Mouse (Mus musculus) intestine, embryonic 14.5 days (tissue): ENCODE measurements at regions not wholly inside any gene's neighbourhood (a gene's known extent, or its start where the extent isn't known, plus 50 kb on each side); places are given as distances from the start of the nearest gene placed in this dataset.
A peak's percentile ranks its signal among the peaks of the same experiment; 100 is the strongest.

Source experiments
- ATAC-seq: fragments of 200-750 bp; cut with Nextera tagmentation; replicated peaks from 2 replicates; pipeline ENCODE4 v1.8.0; 2017; ENCODE audit warnings: low read depth, moderate number of reproducible peaks, moderate TSS enrichment, moderate library complexity; ENCODE audit not compliant: low FRiP score, low TSS enrichment
- DNase-seq: peaks from one replicate; pipeline ENCODE4 v3.0.0-alpha.2; 2018; ENCODE audit warnings: low spot score
- H3K27ac ChIP-seq: fragments of 300-500 bp; sonication (generic); 2 replicates; pipeline ENCODE4 v1.5.1; 2014; ENCODE audit warnings: low read depth, mild to moderate bottlenecking, control low read depth
- H3K27me3 ChIP-seq: fragments of 300-500 bp; sonication (generic); replicated peaks from 2 replicates; pipeline ENCODE4 v1.6.1; 2014; ENCODE audit warnings: low read length, control low read depth; ENCODE audit not compliant: control insufficient read depth, insufficient read depth
- H3K36me3 ChIP-seq: fragments of 300-500 bp; sonication (generic); 2 replicates; pipeline ENCODE4 v1.6.1; 2014; ENCODE audit warnings: low read length, control low read depth; ENCODE audit not compliant: control insufficient read depth, insufficient read depth
- H3K4me1 ChIP-seq: fragments of 300-500 bp; sonication (generic); replicated peaks from 2 replicates; pipeline ENCODE4 v1.6.1; 2014; ENCODE audit warnings: low read length, control low read depth, mixed read lengths; ENCODE audit not compliant: control insufficient read depth, insufficient read depth
- H3K4me2 ChIP-seq: fragments of 300-500 bp; sonication (generic); 2 replicates; pipeline ENCODE4 v1.6.1; 2014; ENCODE audit warnings: low read length
- H3K4me3 ChIP-seq: fragments of 300-500 bp; sonication (generic); 2 replicates; pipeline ENCODE4 v1.5.1; 2014; ENCODE audit warnings: low read depth, low read length, control low read depth, mixed read lengths
- H3K9ac ChIP-seq: fragments of 300-500 bp; sonication (generic); 2 replicates; pipeline ENCODE4 v1.6.1; 2014; ENCODE audit warnings: mild to moderate bottlenecking, low read length
- H3K9me3 ChIP-seq: fragments of 300-500 bp; sonication (generic); 2 replicates; pipeline ENCODE4 v1.6.1; 2016; ENCODE audit warnings: low read length, control low read depth; ENCODE audit not compliant: control insufficient read depth
- WGBS: fragments of 180-500 bp; shearing (Covaris S2); extraction: QIAGEN DNeasy Blood & Tissue Kit; methylation state at CpG from one replicate; pipeline ENCODE4 v1.1.7; 2014; 5-methylcytosine and 5-hydroxymethylcytosine counted together

DNA sequence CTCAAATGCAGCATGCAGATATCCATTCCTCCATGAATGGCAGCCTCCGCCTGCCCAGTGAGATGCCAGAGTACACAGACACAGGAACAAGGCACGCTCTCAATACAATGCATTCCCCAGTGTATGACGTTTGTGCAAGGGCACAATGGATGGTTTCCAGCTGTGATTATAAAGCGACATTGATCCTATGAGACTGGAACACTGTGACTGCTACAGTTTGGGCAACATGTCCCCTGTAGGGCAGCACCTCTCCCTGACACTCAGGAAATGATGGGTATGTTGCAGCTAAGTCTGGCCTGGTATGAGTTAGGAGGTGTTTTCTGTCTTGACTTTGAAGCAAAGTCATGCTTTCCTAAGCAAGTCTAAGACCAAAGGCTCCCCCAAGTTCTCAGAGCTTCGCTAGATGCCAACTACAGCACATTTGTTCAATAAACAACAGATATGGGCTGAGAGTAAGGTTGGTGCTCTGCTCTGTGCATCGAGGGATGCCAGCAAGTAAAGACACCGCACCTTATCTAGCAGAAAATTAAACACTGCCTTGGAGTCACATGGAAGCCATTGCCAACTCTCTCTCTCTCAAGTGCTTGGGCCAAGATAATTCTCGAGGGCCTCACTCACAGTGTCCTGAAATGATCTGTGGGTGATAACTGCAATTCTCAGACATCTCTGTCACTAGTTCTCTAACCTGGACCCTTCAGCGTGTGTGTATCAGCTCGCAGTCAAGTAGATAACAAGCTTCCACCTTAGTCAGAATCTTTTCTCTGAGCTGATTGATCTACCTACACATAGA is 124.1 kb upstream of the Thbs1 start:
- WGBS, result 74% methylated on average over 10 of the region's 10 CpGs
- no peaks in the 10 kb centered on the region for H3K36me3 ChIP-seq
- no peak for DNase-seq
- no peak overlapping the region for H3K4me2 ChIP-seq
- no peak for ATAC-seq
- peaks cover 5% of the 10 kb centered on the region; the same call in 1 of the 2 replicates for H3K4me1 ChIP-seq
- H3K9ac ChIP-seq, result no peak overlapping the region
- H3K4me3 ChIP-seq, result no peak overlapping the region
- no peak overlapping the region for H3K27ac ChIP-seq
- H3K9me3 ChIP-seq, result no peaks in the 10 kb centered on the region
- H3K27me3 ChIP-seq, result no peaks in the 10 kb centered on the region

DNA sequence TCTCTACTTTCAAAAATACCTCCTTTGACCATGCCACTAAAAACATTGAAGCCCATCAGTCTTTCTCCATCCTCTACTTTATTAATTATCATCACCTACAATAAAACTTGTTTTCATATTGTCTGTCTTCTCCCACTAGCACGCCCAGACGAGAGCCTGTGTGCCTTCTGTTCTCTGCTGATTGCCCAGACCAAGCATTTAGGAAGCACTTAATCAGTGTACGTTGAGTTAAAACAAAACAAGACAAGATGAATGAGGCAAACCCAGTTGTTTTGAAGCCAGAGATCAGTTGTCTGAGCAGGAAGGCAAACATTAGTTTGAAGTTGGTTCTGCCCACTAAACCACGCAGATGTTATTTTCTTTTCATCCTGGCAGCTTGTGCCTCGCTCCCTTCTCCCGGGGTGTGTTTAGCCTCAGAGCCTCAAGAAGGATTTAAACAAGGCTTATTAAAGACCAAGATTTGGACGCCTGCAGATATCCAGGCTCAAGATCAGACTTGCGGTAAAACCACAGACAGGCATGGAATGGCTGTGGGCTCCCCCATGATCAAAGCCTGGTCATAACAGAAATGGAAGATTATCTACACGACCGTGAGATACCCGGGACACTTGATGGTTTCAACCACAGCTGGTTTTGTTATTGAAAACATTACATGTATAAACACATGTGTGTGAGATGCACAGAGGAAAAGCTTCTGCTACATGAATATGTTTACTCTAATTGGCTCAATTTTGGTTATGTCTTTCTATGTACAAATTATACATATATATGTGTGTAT is 123.1 kb upstream of the Thbs1 start:
- Histone ChIP-seq H3K4me2 (no peak overlapping the region), H3K4me3 (no peak overlapping the region), H3K4me1 (peaks cover 5% of the 10 kb centered on the region; the same call in 1 of the 2 replicates), H3K27ac (no peak overlapping the region), H3K27me3 (no peaks in the 10 kb centered on the region), H3K36me3 (no peaks in the 10 kb centered on the region), H3K9ac (no peak overlapping the region), H3K9me3 (no peaks in the 10 kb centered on the region)
- ATAC-seq (no peak), DNase-seq (no peak)
- WGBS, result 32% methylated on average over 11 of the region's 11 CpGs

DNA sequence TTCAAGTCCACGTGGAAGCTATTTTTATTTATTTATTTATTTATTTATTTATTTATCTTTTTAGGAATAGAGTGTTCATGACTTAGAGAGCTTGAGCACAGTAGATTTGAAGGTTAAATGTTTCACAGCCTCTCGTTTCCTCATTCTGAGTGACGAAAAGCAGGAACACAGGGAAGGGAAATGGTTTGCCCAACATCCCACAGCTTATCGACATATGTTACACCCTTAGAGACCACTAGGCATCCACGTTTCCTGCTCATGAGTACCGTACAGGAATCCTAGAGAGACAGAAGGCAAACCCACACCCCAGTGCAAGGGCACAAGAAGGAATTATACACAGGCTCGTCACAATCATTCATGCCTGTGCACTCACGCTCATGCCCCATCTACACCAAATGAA is 122.5 kb upstream of the Thbs1 start:
- WGBS, result 52% methylated on average over 8 of the region's 8 CpGs
- no peaks in the 10 kb centered on the region for H3K9me3 ChIP-seq
- DNase-seq, result no peak
- H3K27ac ChIP-seq, result no peak overlapping the region
- no peaks in the 10 kb centered on the region for H3K36me3 ChIP-seq
- H3K4me2 ChIP-seq, result no peak overlapping the region
- ATAC-seq, result no peak
- no peak overlapping the region for H3K9ac ChIP-seq
- no peak overlapping the region for H3K4me3 ChIP-seq
- H3K4me1 ChIP-seq, result peaks cover 5% of the 10 kb centered on the region; the same call in 1 of the 2 replicates
- H3K27me3 ChIP-seq, result no peaks in the 10 kb centered on the region

DNA sequence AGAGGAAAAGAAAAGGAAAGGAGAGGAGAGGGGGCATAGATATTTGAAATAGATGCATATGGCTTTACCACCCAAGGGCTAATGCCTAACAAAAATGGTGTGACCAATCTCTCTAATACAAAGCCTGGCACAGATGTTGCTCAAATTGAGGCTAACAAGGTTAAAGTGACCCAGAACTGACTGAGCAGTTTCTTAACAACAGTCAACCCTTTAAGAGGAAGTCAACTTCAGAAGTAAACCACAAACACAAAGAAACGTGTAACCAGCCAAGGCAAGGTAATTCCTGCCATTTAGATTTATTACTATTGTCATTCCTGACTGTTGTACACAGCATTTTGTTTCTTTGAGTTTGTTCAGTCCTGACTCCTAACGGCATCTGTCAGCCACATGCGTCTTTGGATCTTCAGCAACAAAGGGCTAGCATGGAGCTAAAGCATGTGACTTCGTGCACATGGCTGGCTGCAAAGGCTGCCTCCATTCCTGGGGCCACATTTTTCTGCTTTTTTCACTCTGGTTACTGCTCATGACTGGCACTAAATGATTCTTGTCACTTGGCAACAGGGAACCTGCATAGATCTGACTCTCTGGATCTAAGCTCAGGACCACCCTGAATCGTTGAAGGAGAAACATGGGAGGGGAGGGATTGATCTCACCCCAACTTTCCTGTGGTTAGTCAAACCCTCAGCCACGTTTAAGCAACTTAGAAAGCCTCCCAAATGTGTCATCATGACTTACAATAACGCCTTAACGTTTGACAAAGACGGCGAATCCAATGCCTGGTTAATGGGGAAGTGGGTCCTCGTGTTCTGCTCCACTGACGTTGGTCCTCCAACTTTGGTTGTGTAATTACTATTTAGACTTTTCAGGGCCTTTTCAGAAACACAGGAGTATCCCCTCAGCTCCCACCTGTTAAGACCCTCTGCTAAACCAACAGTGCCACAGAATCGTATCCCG is 115.3 kb upstream of the Thbs1 start:
- 79% methylated on average over 14 of the region's 14 CpGs for WGBS
- ATAC-seq, result no peak

DNA sequence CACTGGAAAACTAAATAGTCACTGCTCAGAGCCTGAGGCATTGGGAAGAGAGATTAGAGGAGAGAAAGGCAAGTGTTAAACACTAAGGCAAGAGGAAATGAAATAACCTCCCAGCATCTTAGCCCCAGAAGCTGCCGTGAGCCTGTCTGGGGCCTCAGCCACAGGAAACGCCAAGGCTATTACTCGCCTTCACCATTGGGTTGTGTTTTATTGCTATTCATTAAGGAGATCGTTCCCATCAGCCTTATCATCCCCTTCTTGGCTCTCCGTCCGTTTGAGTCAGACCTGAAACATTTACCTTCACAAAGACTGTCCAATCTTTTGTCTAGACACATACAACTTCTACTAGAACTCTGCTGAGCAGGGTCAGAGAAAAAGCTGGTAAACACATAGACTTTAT is 112.0 kb upstream of the Thbs1 start:
- Histone ChIP-seq H3K4me3 (no peak overlapping the region), H3K9me3 (no peaks in the 10 kb centered on the region), H3K27me3 (no peaks in the 10 kb centered on the region), H3K4me2 (no peak overlapping the region), H3K27ac (no peak overlapping the region), H3K36me3 (no peaks in the 10 kb centered on the region), H3K4me1 (no peaks in the 10 kb centered on the region), H3K9ac (no peak overlapping the region)
- 20% methylated on average over 6 of the region's 6 CpGs for WGBS
- DNase-seq (no peak), ATAC-seq (no peak)

More for the DNA sequence above, 115.3 kb upstream of the Thbs1 start:
- Histone ChIP-seq H3K27ac (no peak overlapping the region), H3K36me3 (no peaks in the 10 kb centered on the region), H3K9me3 (no peaks in the 10 kb centered on the region), H3K9ac (no peak overlapping the region), H3K4me1 (no peaks in the 10 kb centered on the region), H3K27me3 (no peaks in the 10 kb centered on the region), H3K4me2 (no peak overlapping the region), H3K4me3 (no peak overlapping the region)
- DNase-seq, result no peak

DNA sequence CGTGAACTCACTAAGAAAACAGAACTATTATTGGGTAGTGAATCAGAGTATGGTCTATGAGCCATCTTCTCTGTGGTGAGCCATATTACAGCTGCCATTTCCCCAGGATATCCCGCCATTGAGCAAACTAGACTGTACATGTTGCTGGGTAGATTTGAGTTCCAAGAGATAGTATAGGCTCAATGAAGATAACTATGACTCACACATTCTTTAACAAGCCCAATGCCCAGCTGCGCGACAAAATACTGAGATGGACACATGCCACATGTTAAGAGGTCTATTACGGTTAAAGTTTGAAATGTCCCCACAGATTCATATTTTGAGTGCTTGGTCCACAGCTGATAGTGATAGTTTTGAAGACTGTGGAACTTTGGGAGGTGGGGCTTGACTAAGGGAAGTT is 107.5 kb upstream of the Thbs1 start:
- H3K9me3 ChIP-seq, result no peaks in the 10 kb centered on the region
- H3K4me2 ChIP-seq, result no peak overlapping the region
- no peak overlapping the region for H3K27ac ChIP-seq
- H3K36me3 ChIP-seq, result no peaks in the 10 kb centered on the region
- no peak overlapping the region for H3K9ac ChIP-seq
- ATAC-seq (no peak), DNase-seq (no peak)
- no peak overlapping the region for H3K4me3 ChIP-seq
- WGBS, result 89% methylated on average over 5 of the region's 5 CpGs
- no peaks in the 10 kb centered on the region for H3K27me3 ChIP-seq
- peaks cover 9% of the 10 kb centered on the region for H3K4me1 ChIP-seq

DNA sequence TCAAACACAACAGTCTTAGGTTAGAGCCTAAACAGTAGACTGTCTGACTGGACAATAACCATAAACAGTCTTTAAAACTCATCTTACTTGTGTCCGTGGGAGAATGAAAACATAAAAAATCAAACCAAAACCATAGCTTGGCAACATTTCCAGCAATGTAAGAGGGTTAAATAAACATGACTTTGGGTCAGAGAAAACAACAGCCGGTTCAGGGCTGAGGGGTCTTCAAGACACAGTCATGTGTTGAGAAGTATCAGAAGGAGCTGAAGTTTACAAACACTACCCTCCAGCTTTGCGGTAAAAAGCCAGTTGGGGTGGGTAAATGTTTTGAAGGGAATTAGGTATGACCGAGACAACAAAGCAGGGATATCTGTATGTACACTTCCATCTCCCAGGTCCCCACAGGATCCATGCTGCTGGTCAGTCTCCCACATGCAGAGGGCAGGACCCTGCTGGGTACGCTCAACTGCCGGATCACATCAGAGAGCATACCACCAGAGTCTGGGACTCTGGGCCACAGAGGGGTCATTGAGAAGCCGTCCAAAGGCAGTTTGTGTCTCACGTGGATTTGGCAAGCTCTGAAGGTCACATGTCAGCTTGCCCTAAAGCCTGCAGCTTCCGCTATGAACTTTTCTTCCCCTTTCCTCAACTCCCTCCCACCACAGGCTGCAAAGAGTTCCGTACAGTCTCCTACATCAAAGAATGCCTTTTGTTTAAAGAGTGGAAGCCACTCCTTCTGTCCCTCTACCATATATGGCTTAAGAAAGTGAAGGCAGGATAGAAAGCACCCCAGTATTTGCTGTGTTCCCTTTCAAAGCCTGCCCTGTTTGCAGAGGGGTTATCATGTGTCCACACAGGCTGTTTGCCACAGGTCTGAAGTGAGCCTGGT is 103.9 kb upstream of the Thbs1 start:
- peak; percentile 62 for DNase-seq
- peak overlapping the region; percentile 10 for H3K4me2 ChIP-seq
- peaks cover 9% of the 10 kb centered on the region for H3K4me1 ChIP-seq
- H3K4me3 ChIP-seq, result no peak overlapping the region
- H3K27me3 ChIP-seq, result no peaks in the 10 kb centered on the region
- no peak overlapping the region for H3K27ac ChIP-seq
- no peaks in the 10 kb centered on the region for H3K36me3 ChIP-seq
- H3K9ac ChIP-seq, result no peak overlapping the region
- peak; percentile 79 for ATAC-seq
- WGBS, result 14% methylated on average over 10 of the region's 10 CpGs
- H3K9me3 ChIP-seq, result no peaks in the 10 kb centered on the region
